Mouse (Mus musculus) kidney, adult 2 months (tissue): ENCODE data around the gene Nob1. TPM values are rescaled to one million over a fixed set of nuclear protein-coding genes. Genes with fewer than 3 reads are reported as not detected.

ENCODE experiments used
- DNase-seq: peaks from one replicate; pipeline ENCODE4 v3.0.0; 2021
- H3K27ac ChIP-seq: fragments of 200-500 bp; 2 replicates; pipeline ENCODE4 v1.5.1; 2012; ENCODE audit warnings: low read depth, low read length, control low read depth, inconsistent platforms; ENCODE audit not compliant: insufficient read depth
- H3K27me3 ChIP-seq: fragments of 200-500 bp; replicated peaks from 2 replicates; pipeline ENCODE4 v1.6.1; 2012; ENCODE audit warnings: mild to moderate bottlenecking, moderate library complexity, low read length, inconsistent platforms; ENCODE audit not compliant: control insufficient read depth, insufficient read depth
- H3K36me3 ChIP-seq: fragments of 200-500 bp; 2 replicates; pipeline ENCODE4 v1.6.1; 2012; ENCODE audit warnings: mild to moderate bottlenecking, moderate library complexity, low read length, inconsistent platforms; ENCODE audit not compliant: control insufficient read depth, insufficient read depth
- H3K4me1 ChIP-seq: fragments of 200-500 bp; 2 replicates; pipeline ENCODE4 v1.6.1; 2011; ENCODE audit warnings: low read length; ENCODE audit not compliant: control insufficient read depth, insufficient read depth
- H3K4me3 ChIP-seq: fragments of 200-500 bp; 2 replicates; pipeline ENCODE4 v1.5.1; 2011; ENCODE audit warnings: mild to moderate bottlenecking, low read depth, low read length, control low read depth; ENCODE audit not compliant: insufficient read depth
- CTCF ChIP-seq: fragments of 200-500 bp; conservative IDR thresholded peaks from 2 replicates; pipeline ENCODE4 v1.5.1; 2011; ENCODE audit warnings: low read depth, mild to moderate bottlenecking, control low read depth, low read length, moderate library complexity, mixed read lengths; ENCODE audit not compliant: insufficient read depth, insufficient read length
- POLR2A ChIP-seq: fragments of 200-500 bp; IDR thresholded peaks from one replicate; pipeline ENCODE4 v1.6.1; 2011; ENCODE audit warnings: low read depth, low read length, control low read depth
- WGBS: fragments of 180-500 bp; shearing (Covaris S2); methylation state at CpG from one replicate; pipeline ENCODE4 v1.1.7; 2018; 5-methylcytosine and 5-hydroxymethylcytosine counted together
- polyA plus RNA-seq: library from polyadenylated mRNA; depleted of rRNA; stranded (reverse); fragments of >200 nt; gene quantifications from 2 replicates; pipeline ENCODE4 v1.2.3, GENCODE M21; 2012

The Nob1 gene
- polyA plus RNA-seq, 1 experiment = 25.6 TPM

DNA sequence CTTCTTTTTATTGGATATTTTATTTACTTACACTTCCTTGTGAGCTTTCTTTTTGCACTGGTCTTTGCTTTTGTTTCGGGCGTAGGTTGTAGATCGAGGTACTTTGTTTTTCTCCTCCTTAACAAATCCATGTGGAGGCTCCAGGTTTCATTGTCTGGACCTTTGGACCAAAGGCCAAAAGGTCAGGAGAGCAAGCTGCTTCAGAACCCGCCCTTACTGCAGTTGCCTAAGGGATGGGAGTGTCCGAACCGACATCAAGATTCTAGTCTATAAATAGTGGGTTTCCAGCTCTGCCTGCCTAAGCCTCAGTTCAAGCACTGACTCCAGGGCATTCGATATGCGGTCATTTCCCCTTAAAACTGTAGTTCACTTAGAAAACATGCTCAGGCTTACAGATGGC lies 24.3 kb upstream of the Nob1 start:
- Histone ChIP-seq H3K36me3 (no peaks in the 10 kb centered on the region), H3K27me3 (no peaks in the 10 kb centered on the region), H3K4me1 (peaks cover 21% of the 10 kb centered on the region; the same call in 1 of the 2 replicates), H3K4me3 (no peak overlapping the region), H3K27ac (peak overlapping the region; percentile 71; the same call in 1 of the 2 replicates)
- TF ChIP-seq CTCF (no peak), POLR2A (no peak)
- WGBS = 32% methylated on average over 8 of the region's 8 CpGs
- DNase-seq = peak; percentile 89

DNA sequence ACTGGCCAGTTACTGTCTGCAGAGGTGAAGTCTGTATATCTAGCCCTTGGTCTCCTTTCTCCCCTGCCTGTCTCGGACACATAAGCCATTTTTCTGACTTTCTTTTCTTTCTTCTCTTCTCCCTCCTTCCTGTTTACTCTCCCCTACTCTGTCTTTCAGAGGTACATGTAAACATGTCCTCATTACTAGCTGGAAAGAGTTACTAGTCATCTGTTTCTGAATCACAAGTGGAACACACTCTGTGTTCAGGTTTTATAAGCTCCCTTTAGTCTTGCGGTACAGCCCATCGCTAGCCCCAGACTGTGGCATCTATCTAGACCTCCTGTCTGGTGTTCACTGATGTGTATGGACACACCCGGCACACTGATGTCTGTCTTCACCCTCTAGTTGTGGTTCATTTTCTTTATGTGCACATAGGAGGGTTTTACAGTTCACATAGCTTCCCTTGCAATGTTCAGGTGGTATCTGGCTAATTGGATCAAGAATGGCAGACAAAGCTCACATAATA lies 23.6 kb upstream of the Nob1 start:
- 54% methylated on average over 4 of the region's 4 CpGs for WGBS
- Histone ChIP-seq H3K36me3 (no peaks in the 10 kb centered on the region), H3K4me3 (peak overlapping the region; percentile 43), H3K27me3 (no peaks in the 10 kb centered on the region), H3K4me1 (peaks cover 18% of the 10 kb centered on the region; the same call in 1 of the 2 replicates), H3K27ac (peak overlapping the region; percentile 71)
- no peak for DNase-seq
- TF ChIP-seq CTCF (no peak), POLR2A (no peak)

DNA sequence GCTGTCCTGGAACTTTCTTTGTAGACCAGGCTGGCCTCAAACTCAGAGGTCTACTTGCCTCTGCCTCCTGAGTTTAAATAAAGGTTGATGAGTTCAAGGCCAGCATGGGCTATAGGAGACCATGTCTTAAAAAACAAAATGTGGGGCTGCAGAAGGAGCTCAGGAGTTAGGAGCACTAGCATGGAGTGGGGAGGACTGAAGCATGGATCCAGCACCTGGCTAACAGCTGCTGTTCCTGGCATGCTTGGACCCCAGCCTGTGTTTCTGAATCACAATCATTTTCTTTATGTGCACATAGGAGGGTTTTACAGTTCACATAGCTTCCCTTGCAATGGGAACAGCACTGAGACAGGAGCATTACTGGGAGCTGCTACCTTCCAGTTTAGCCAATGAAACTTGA lies 22.9 kb upstream of the Nob1 start:
- Histone ChIP-seq H3K27ac (peak overlapping the region; percentile 2; the same call in 1 of the 2 replicates), H3K4me3 (no peak overlapping the region), H3K4me1 (peaks cover 17% of the 10 kb centered on the region; the same call in 1 of the 2 replicates), H3K36me3 (no peaks in the 10 kb centered on the region), H3K27me3 (no peaks in the 10 kb centered on the region)
- no peak for TF ChIP-seq CTCF
- no peak for TF ChIP-seq POLR2A
- DNase-seq = no peak

DNA sequence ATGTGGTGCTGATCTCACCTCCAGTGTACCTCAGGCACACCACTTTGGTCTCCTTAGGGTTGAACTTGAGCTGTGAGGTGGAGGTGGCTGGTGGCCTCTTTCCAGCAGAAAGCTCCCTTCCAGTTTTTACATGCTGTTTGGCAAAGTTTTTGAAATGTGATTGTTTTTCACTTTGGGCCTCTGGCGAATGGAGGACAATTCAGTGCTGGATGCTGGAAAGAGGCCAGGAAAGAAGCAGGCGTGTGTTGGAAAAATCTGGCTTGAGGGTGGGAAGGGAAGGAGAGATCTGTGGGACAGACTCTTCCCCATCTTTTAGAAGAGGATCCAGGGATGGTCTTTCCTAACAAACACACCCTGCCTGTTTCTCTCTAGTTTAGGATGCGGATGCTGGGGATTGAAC lies 19.8 kb upstream of the Nob1 start:
- TF ChIP-seq POLR2A = no peak
- no peak for TF ChIP-seq CTCF
- Histone ChIP-seq H3K4me1 (peaks cover 15% of the 10 kb centered on the region; the same call in 1 of the 2 replicates), H3K36me3 (no peaks in the 10 kb centered on the region), H3K27me3 (no peaks in the 10 kb centered on the region), H3K27ac (no peak overlapping the region), H3K4me3 (no peak overlapping the region)
- WGBS = 47% methylated on average over 3 of the region's 3 CpGs
- DNase-seq = no peak

DNA sequence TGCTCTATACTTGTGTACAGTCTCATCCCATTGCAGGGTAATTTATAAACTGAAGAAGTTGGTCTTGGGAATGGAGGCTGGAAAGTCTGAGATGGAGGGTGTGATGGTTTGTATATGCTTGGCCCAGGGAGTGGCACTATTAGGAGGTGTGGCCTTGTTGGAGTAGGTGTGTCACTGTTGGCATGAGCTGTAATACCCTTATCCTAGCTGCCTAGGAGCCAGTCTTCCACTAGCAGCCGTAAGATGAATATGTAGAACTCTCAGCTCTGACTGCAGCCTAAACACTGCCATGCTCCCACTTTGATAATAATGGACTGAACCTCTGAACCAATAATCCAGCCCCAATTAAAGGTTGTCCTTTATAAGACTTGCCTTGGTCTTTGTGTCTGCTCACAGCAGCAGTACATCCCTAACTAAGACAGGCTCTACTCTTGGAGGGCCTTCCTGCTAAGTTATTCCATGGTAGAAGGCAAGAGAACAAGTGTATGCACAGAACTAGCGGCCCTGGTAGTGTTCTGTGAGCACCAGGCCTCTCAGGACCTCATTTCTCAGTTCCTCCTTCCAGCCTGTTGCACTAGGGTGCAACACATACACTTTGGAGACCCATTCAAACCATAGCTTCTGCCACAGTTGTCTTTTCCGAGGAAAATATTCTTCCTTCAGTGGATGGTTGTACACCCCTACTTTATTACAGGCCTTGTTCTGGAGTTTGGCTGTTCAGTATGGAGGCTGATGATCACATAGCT lies 15.2 kb upstream of the Nob1 start:
- WGBS = 89% methylated on average over 3 of the region's 3 CpGs
- no peak overlapping the region for H3K4me3 ChIP-seq
- no peak for TF ChIP-seq POLR2A
- TF ChIP-seq CTCF = no peak

DNA sequence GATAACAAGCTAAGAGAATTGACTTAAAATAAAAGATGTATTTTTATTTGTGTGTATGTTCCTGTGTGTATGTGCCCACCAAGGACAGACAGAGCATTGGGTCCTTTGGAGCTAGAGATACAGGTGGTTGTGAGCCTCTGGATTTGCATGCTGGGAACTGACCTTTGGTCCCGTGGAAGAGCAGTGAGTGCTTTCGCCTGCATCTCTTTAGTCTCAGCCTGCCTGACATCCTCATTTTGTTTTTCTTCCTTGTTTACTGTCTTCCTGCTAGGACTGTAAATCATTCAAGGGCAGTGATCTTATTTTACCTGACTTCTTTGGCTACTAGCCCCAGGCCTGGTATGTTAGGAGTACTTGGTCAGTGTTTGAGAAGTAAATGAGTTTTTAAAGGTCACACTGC lies 12.9 kb upstream of the Nob1 start:
- TF ChIP-seq CTCF (no peak), POLR2A (no peak)
- Histone ChIP-seq H3K4me1 (peaks cover 13% of the 10 kb centered on the region; the same call in 1 of the 2 replicates), H3K4me3 (no peak overlapping the region), H3K27ac (peak overlapping the region; percentile 91), H3K27me3 (no peaks in the 10 kb centered on the region), H3K36me3 (no peaks in the 10 kb centered on the region)
- DNase-seq = peak; percentile 90
- 37% methylated on average over 2 of the region's 2 CpGs for WGBS

More for the DNA sequence above, 15.2 kb upstream of the Nob1 start:
- no peaks in the 10 kb centered on the region for H3K36me3 ChIP-seq
- no peaks in the 10 kb centered on the region for H3K27me3 ChIP-seq
- no peak for DNase-seq
- H3K27ac ChIP-seq = no peak overlapping the region
- peaks cover 20% of the 10 kb centered on the region; the same call in 1 of the 2 replicates for H3K4me1 ChIP-seq

DNA sequence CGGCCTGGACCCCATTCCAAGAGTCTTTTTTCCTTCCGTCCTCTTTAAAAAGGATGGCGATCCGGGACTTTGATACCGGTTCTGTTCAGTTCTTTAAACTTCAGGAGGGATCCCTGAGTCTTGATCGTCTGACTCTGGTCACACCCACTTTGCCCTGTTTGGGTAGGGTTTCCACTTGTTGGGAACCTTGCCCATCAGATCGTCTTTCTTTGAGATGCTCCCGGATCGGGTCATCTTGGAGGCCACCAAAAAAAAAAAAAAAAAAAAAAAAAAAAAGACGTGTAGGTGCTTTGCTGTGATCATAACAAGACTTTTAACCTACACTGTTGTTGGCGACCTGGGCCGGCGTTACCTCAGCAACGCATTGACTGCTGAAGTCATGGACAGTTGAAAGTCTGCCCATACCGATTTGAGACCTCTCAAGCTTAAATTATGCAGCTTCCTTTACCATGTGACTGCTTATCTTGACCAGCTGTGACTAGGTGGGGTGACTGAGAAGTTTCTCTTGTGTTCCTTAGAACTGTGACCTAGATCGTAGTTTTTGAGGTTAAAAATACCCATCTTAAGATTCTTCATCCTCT lies 12.1 kb upstream of the Nob1 start:
- no peaks in the 10 kb centered on the region for H3K27me3 ChIP-seq
- H3K4me3 ChIP-seq = peak overlapping the region; percentile 94
- H3K36me3 ChIP-seq = no peaks in the 10 kb centered on the region
- H3K27ac ChIP-seq = peak overlapping the region; percentile 91
- DNase-seq = peak; percentile 69
- no peak for TF ChIP-seq POLR2A
- no peak for TF ChIP-seq CTCF
- H3K4me1 ChIP-seq = peaks cover 13% of the 10 kb centered on the region; the same call in 1 of the 2 replicates
- 2% methylated on average over 16 of the region's 16 CpGs for WGBS
